Mouse (Mus musculus): ENCODE results near the gene Hist1h1t. TPM values are rescaled to one million over a fixed set of nuclear protein-coding genes. Genes with fewer than 3 reads are reported as not detected.
"Not testable (repeated sequence)": the region's sequence is repeated elsewhere in the genome, so short reads cannot be mapped to it uniquely, and the experiment has no call there.

Gene Hist1h1t
- total and polyA plus RNA-seq, 3 experiments = 0.16 TPM; not detected in 2

- ATAC-seq (ENCODE audit: extremely low read depth, insufficient number of reproducible peaks, low FRiP score, poor library complexity, severe bottlenecking) (peak; percentile 81), DNase-seq (ENCODE audit: low spot score) (peak; percentile 74)
- no peaks in the 10 kb centered on the region for H3K36me3 ChIP-seq (replicated peaks)
- H3K9me3 ChIP-seq (replicated peaks) = no peaks in the 10 kb centered on the region
- H3K27me3 ChIP-seq (ENCODE audit: insufficient read depth, low read length) = no peaks in the 10 kb centered on the region
- TF ChIP-seq GATA2 (IDR thresholded peaks at IDR 0.05; ENCODE audit: borderline replicate concordance, low read depth, low read length) (no peak), CTCF (IDR thresholded peaks at IDR 0.05; ENCODE audit: low read depth, low read length) (no peak), GATA1 (IDR thresholded peaks at IDR 0.05; ENCODE audit: borderline replicate concordance, low read length) (no peak), POLR2AphosphoS5 (IDR thresholded peaks at IDR 0.05; ENCODE audit: insufficient replicate concordance, low read depth, low read length) (peak; percentile 99)
- H3K4me3 ChIP-seq (ENCODE audit: low read depth, low read length) = peak within 1 kb of the TSS; percentile 66
- H3K4me1 ChIP-seq (ENCODE audit: insufficient read depth, low read depth, low read length) = peaks cover 31% of the 10 kb centered on the region
Observed at GRCm38 (mm10) chr13:23698300-23698693, 2.7 kb downstream of the Hist1h1t start, which contains the start of gene Hist1h4c. TSS of gene Hist1h4c (minus strand) at chr13:23698454.

GRCm38 (mm10) chr13:23698996-23699395 lies 3.4 kb downstream of the Hist1h1t start:
- DNase-seq (ENCODE audit: low spot score) (no peak), ATAC-seq (ENCODE audit: extremely low read depth, insufficient number of reproducible peaks, low FRiP score, poor library complexity, severe bottlenecking) (no peak)
- Histone ChIP-seq H3K4me1 (ENCODE audit: insufficient read depth, low read depth, low read length) (peaks cover 31% of the 10 kb centered on the region), H3K36me3 (replicated peaks) (no peaks in the 10 kb centered on the region), H3K27me3 (ENCODE audit: insufficient read depth, low read length) (peaks cover 4% of the 10 kb centered on the region; the same call in 1 of the 2 replicates), H3K9me3 (replicated peaks) (no peaks in the 10 kb centered on the region), H3K4me3 (ENCODE audit: low read depth, low read length) (no peak overlapping the region; the same call in 1 of the 2 replicates)
- TF ChIP-seq GATA1 (IDR thresholded peaks at IDR 0.05; ENCODE audit: borderline replicate concordance, low read length) = no peak
- TF ChIP-seq TAL1 (conservative IDR thresholded peaks at IDR 0.05; ENCODE audit: low read depth, low read length) = no peak
- TF ChIP-seq POLR2AphosphoS5 (IDR thresholded peaks at IDR 0.05; ENCODE audit: insufficient replicate concordance, low read depth, low read length) = no peak
- no peak for TF ChIP-seq GATA2 (IDR thresholded peaks at IDR 0.05; ENCODE audit: borderline replicate concordance, low read depth, low read length)
- TF ChIP-seq CTCF (IDR thresholded peaks at IDR 0.05; ENCODE audit: low read depth, low read length) = no peak

- TF ChIP-seq POLR2AphosphoS5 (IDR thresholded peaks at IDR 0.05; ENCODE audit: insufficient replicate concordance, low read depth, low read length) = no peak
- TF ChIP-seq GATA2 (IDR thresholded peaks at IDR 0.05; ENCODE audit: borderline replicate concordance, low read depth, low read length) = no peak
- no peak for TF ChIP-seq GATA1 (IDR thresholded peaks at IDR 0.05; ENCODE audit: borderline replicate concordance, low read length)
- no peak for TF ChIP-seq TAL1 (conservative IDR thresholded peaks at IDR 0.05; ENCODE audit: low read depth, low read length)
- TF ChIP-seq CTCF (IDR thresholded peaks at IDR 0.05; ENCODE audit: low read depth, low read length) = no peak
- Histone ChIP-seq H3K4me3 (ENCODE audit: low read depth, low read length) (no peak overlapping the region), H3K4me1 (ENCODE audit: insufficient read depth, low read depth, low read length) (peaks cover 31% of the 10 kb centered on the region), H3K9me3 (replicated peaks) (no peaks in the 10 kb centered on the region), H3K36me3 (replicated peaks) (no peaks in the 10 kb centered on the region), H3K27me3 (ENCODE audit: insufficient read depth, low read length) (peaks cover 8% of the 10 kb centered on the region)
- no peak for DNase-seq (ENCODE audit: low spot score)
- no peak for ATAC-seq (ENCODE audit: extremely low read depth, insufficient number of reproducible peaks, low FRiP score, poor library complexity, severe bottlenecking)
Observed at GRCm38 (mm10) chr13:23699767-23700166, 4.2 kb downstream of the Hist1h1t start.

- Histone ChIP-seq H3K36me3 (replicated peaks) (no peaks in the 10 kb centered on the region), H3K27me3 (ENCODE audit: insufficient read depth, low read length) (peaks cover 12% of the 10 kb centered on the region), H3K4me3 (ENCODE audit: low read depth, low read length) (no peak overlapping the region; the same call in 1 of the 2 replicates), H3K4me1 (ENCODE audit: insufficient read depth, low read depth, low read length) (peaks cover 32% of the 10 kb centered on the region), H3K9me3 (replicated peaks) (no peaks in the 10 kb centered on the region)
- TF ChIP-seq CTCF (IDR thresholded peaks at IDR 0.05; ENCODE audit: low read depth, low read length) = peak; percentile 51
- TF ChIP-seq TAL1 (conservative IDR thresholded peaks at IDR 0.05; ENCODE audit: low read depth, low read length) = no peak
- peak; percentile 18; the same call in 1 of the 2 replicates for ATAC-seq (ENCODE audit: extremely low read depth, insufficient number of reproducible peaks, low FRiP score, poor library complexity, severe bottlenecking)
- no peak for DNase-seq (ENCODE audit: low spot score)
Observed at GRCm38 (mm10) chr13:23700786-23701520, 5.3 kb downstream of the Hist1h1t start.

GRCm38 (mm10) chr13:23702220-23702619 lies 6.6 kb downstream of the Hist1h1t start:
- no peaks in the 10 kb centered on the region for H3K36me3 ChIP-seq (replicated peaks)
- ATAC-seq (ENCODE audit: extremely low read depth, insufficient number of reproducible peaks, low FRiP score, poor library complexity, severe bottlenecking) (no peak), DNase-seq (ENCODE audit: low spot score) (no peak)
- no peaks in the 10 kb centered on the region for H3K9me3 ChIP-seq (replicated peaks)
- H3K4me1 ChIP-seq (ENCODE audit: insufficient read depth, low read depth, low read length) = peaks cover 25% of the 10 kb centered on the region
- no peak for TF ChIP-seq CTCF (IDR thresholded peaks at IDR 0.05; ENCODE audit: low read depth, low read length)
- TF ChIP-seq TAL1 (conservative IDR thresholded peaks at IDR 0.05; ENCODE audit: low read depth, low read length) = no peak
- no peak for TF ChIP-seq POLR2AphosphoS5 (IDR thresholded peaks at IDR 0.05; ENCODE audit: insufficient replicate concordance, low read depth, low read length)
- TF ChIP-seq GATA1 (IDR thresholded peaks at IDR 0.05; ENCODE audit: borderline replicate concordance, low read length) = no peak
- TF ChIP-seq GATA2 (IDR thresholded peaks at IDR 0.05; ENCODE audit: borderline replicate concordance, low read depth, low read length) = no peak
- H3K27me3 ChIP-seq (ENCODE audit: insufficient read depth, low read length) = peaks cover 17% of the 10 kb centered on the region
- no peak overlapping the region for H3K4me3 ChIP-seq (ENCODE audit: low read depth, low read length)

- Histone ChIP-seq H3K4me1 (ENCODE audit: insufficient read depth, low read depth, low read length) (peaks cover 25% of the 10 kb centered on the region), H3K27me3 (ENCODE audit: insufficient read depth, low read length) (peaks cover 22% of the 10 kb centered on the region)
- not testable (repeated sequence) for H3K9me3 ChIP-seq (replicated peaks); DNase-seq (ENCODE audit: low spot score); H3K36me3 ChIP-seq (replicated peaks); H3K4me3 ChIP-seq (ENCODE audit: low read depth, low read length); ATAC-seq (ENCODE audit: extremely low read depth, insufficient number of reproducible peaks, low FRiP score, poor library complexity, severe bottlenecking)
Observed at GRCm38 (mm10) chr13:23702801-23703200, 7.2 kb downstream of the Hist1h1t start.

Data from G1E (cell line).